Comparison of ENCODE assay signal across 18 mouse cellular contexts in the genomic region with DNA sequence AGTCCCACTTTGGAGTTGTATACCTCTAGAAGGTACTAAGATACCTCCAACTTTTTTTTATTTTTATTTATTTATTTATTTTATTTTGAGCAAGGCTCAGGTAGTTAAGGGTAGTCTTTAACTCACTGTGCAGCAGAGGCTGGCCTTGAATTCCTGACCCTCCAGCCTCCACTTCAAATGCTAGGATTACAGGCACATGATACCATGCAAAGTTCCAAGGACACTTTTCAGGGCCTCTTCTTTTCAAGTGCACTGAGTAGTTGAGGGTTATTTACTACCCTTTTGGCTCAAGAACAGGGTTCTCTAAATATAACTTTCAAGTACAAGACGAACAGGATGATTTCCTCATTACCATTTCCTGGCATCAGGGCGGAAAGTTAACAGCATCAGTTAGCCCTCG.
A peak's percentile ranks its signal among the peaks of the same experiment; 100 is the strongest.
DNase-seq lines count a peak whose midpoint lies in the region; ATAC-seq and TF ChIP-seq lines count a peak whose summit lies in the region.
"Had no signal": no experiment of that assay in that cellular context is flagged by ENCODE, and none has a peak within 500 bp of the region (broad histone marks: within the 10 kb centered on the region; RNA-seq: fewer than 3 reads in every experiment).

No protein-coding gene starts in this region.

- H3K36me3 ChIP-seq in heart, adult 2 months (ENCODE audit: control insufficient read depth, insufficient read depth, low read length) = no peaks in the 10 kb centered on the region; the same call in 1 of the 2 replicates
- no peaks in the 10 kb centered on the region for H3K36me3 ChIP-seq in heart, embryonic 16.5 days (ENCODE audit: control insufficient read depth, insufficient read depth)
- H3K36me3 ChIP-seq: embryonic facial prominence, embryonic 12.5 days; forebrain, embryonic 12.5 days; hindbrain, embryonic 12.5 days; kidney, embryonic 15.5 days had no signal

- H3K9me3 ChIP-seq in heart, embryonic 16.5 days (replicated peaks; ENCODE audit: control insufficient read depth, low read length) = no peaks in the 10 kb centered on the region
- H3K9me3 ChIP-seq: embryonic facial prominence, embryonic 12.5 days; forebrain, embryonic 12.5 days; hindbrain, embryonic 12.5 days; kidney, embryonic 15.5 days had no signal

- TF ChIP-seq POLR2A in heart, adult 2 months (IDR thresholded peaks at IDR 0.05; ENCODE audit: insufficient read depth, low read depth, low read length) = no peak

- peak in 1 of 2 experiments; percentile 7 for DNase-seq in heart, adult 2 months
- no peak for DNase-seq in heart, postnatal 25 days (ENCODE audit: low spot score)
- DNase-seq in heart, postnatal 4 days = no peak
- DNase-seq in adrenal gland, postnatal 14 days = peak; percentile 35
- DNase-seq in lung, postnatal 36 days = peak; percentile 29
- DNase-seq in embryo, embryonic 9.5 days (ENCODE audit: extremely low spot score) = no peak
- no peak for DNase-seq in spleen, postnatal 10 days (ENCODE audit: low spot score in 2 of 2)
- DNase-seq: cerebellum, adult 11 months; cerebellum, postnatal 10 days; kidney, postnatal 36 days; layer of hippocampus, postnatal 36 days had no signal

- no peak for ATAC-seq in heart, embryonic 16.5 days (replicated peaks; ENCODE audit: extremely low read depth, insufficient read depth, low FRiP score)
- ATAC-seq: intestine, postnatal 0 days had no signal

- intact Hi-C loops in heart, adult 2 months (cut with DNase I) = loop anchor here (10.0 kb wide), 1 partner anchor 571 kb away; no protein-coding TSS in a partner anchor
- intact Hi-C loops in heart, postnatal 25 days (cut with DNase I) = no loop called here

- peak overlapping the region; percentile 31 for H3K27ac ChIP-seq in heart, adult 2 months
- H3K27ac ChIP-seq in heart, embryonic 16.5 days (ENCODE audit: low read length) = no peak overlapping the region
- H3K27ac ChIP-seq: embryonic facial prominence, embryonic 12.5 days; forebrain, embryonic 12.5 days; hindbrain, embryonic 12.5 days; kidney, embryonic 15.5 days had no signal

- no peak for TF ChIP-seq CTCF in heart, adult 2 months (IDR thresholded peaks at IDR 0.05)

- no peak overlapping the region for H3K9ac ChIP-seq in heart, adult 2 months (ENCODE audit: low read depth, low read length)
- no peak overlapping the region for H3K9ac ChIP-seq in heart, embryonic 16.5 days (ENCODE audit: low read length)
- H3K9ac ChIP-seq: embryonic facial prominence, embryonic 12.5 days; forebrain, embryonic 12.5 days; hindbrain, embryonic 12.5 days; kidney, embryonic 15.5 days had no signal

- H3K79me2 ChIP-seq in heart, adult 2 months (replicated peaks; ENCODE audit: control insufficient read depth, insufficient read depth, low read length) = no peaks in the 10 kb centered on the region

- H3K4me2 ChIP-seq in heart, embryonic 16.5 days (ENCODE audit: low read depth, low read length) = peak overlapping the region; percentile 31
- H3K4me2 ChIP-seq: embryonic facial prominence, embryonic 12.5 days; forebrain, embryonic 12.5 days; hindbrain, embryonic 12.5 days; kidney, embryonic 15.5 days; midbrain, embryonic 11.5 days had no signal

- no peaks in the 10 kb centered on the region for H3K27me3 ChIP-seq in heart, adult 2 months (ENCODE audit: control insufficient read depth, insufficient read depth, low read length)
- no peaks in the 10 kb centered on the region for H3K27me3 ChIP-seq in heart, embryonic 16.5 days (ENCODE audit: control insufficient read depth, insufficient read depth, low read length)
- H3K27me3 ChIP-seq: embryonic facial prominence, embryonic 12.5 days; forebrain, embryonic 12.5 days; hindbrain, embryonic 12.5 days; kidney, embryonic 15.5 days had no signal

- WGBS in heart, adult 2 months = 11% methylated on average over 3 of the region's 3 CpGs
- 20% methylated on average over 3 of the region's 3 CpGs for WGBS in heart, embryonic 16.5 days

- H3K4me3 ChIP-seq in heart, adult 2 months = no peak overlapping the region
- H3K4me3 ChIP-seq in heart, embryonic 16.5 days (ENCODE audit: low read length) = no peak overlapping the region
- H3K4me3 ChIP-seq: embryonic facial prominence, embryonic 12.5 days; forebrain, embryonic 12.5 days; hindbrain, embryonic 12.5 days; kidney, embryonic 15.5 days had no signal

- peaks cover 1% of the 10 kb centered on the region; the same call in 1 of the 2 replicates for H3K4me1 ChIP-seq in heart, adult 2 months (ENCODE audit: control insufficient read depth, insufficient read depth, low read length)
- H3K4me1 ChIP-seq in heart, embryonic 16.5 days (ENCODE audit: control insufficient read depth, insufficient read depth, low read length) = peaks cover 7% of the 10 kb centered on the region
- H3K4me1 ChIP-seq: embryonic facial prominence, embryonic 12.5 days had no signal

- TF ChIP-seq EP300 in heart, adult 2 months (IDR thresholded peaks at IDR 0.05; ENCODE audit: insufficient read depth, low read depth, low read length) = no peak

Comparison
In these comparisons a context has a peak if more than half of its experiments do, and no peak if none do; other contexts are left out.
1. DNase-seq: peak in adrenal gland, postnatal 14 days (single experiment) and lung, postnatal 36 days (single experiment); none in heart, postnatal 25 days (single experiment), heart, postnatal 4 days (single experiment), embryo, embryonic 9.5 days (single experiment) and spleen, postnatal 10 days (0 of 2).